Mouse (Mus musculus): ENCODE measurements around the gene Zbtb32. TPM values are rescaled to one million over a fixed set of nuclear protein-coding genes. Genes with fewer than 3 reads are reported as not detected.

Gene Zbtb32
- polyA plus RNA-seq, 1 experiment from 2014 or later: 0.34 TPM

DNA sequence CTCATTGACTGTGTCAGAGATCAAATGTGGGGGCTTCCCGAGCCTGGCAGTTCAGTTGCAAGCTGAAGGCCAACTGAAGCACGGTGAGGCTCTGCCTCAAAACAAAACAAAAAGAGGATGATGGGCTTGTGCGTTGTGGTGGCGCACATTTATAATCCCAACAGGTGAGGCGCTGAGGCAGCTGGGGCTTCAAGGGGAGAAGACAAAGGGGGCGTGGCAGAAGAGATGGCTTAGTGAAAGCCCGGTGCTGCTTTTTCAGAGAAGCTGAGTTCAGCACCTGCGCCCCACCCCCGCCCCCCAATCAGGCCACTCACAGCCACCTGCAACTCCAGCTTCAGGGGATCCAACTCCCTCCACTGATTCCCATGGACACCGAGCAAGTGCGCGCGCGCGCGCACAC is 9.8 kb upstream of the Zbtb32 start:
- DNase-seq (no peak), ATAC-seq (ENCODE audit: low FRiP score, low TSS enrichment) (no peak)
- no peaks in the 10 kb centered on the region for H3K27me3 ChIP-seq (ENCODE audit: control insufficient read depth, insufficient read depth, low read length)
- 50% methylated on average over 16 of the region's 16 CpGs for WGBS
- H3K9ac ChIP-seq (replicated peaks; ENCODE audit: low read length): no peak overlapping the region
- H3K4me3 ChIP-seq (replicated peaks; ENCODE audit: low read depth, low read length): no peak overlapping the region
- H3K9me3 ChIP-seq (ENCODE audit: control insufficient read depth, low read length): no peaks in the 10 kb centered on the region
- H3K4me2 ChIP-seq (ENCODE audit: low read length): no peak overlapping the region
- H3K36me3 ChIP-seq (ENCODE audit: control insufficient read depth, insufficient read depth, low read length): no peaks in the 10 kb centered on the region
- H3K27ac ChIP-seq (replicated peaks; ENCODE audit: low read depth, low read length): no peak overlapping the region
- H3K4me1 ChIP-seq (ENCODE audit: control insufficient read depth, insufficient read depth, low read length): no peaks in the 10 kb centered on the region

DNA sequence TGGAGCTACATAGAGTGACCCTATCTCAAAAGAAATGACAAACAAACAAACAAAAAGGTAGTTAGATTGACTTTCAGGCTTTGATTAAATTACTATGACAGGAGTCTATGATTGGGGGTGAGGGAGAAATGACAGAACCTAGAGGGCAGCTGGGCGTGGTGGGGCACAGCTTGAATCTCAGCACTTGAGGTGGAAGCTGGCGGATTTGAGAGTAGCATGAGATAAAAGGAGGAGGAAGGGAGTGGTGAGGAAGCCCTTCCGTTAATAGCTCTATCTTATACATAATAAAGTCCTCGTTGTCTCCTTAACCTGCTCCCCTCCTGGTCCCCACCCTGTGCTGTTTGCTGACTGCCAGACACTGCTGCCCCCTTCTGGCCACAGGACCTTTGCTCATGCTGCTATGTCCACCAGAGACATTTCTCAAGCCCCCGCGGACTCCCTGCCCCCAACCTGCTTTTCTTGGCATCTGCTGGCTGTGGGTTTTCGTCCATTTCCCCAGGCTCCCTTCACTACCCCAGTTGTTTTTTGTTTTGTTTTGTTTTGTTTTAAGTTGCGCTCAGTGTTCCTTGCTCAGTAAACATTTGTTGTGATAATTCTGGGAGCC is 9.1 kb upstream of the Zbtb32 start:
- no peaks in the 10 kb centered on the region for H3K4me1 ChIP-seq (ENCODE audit: control insufficient read depth, insufficient read depth, low read length)
- H3K4me2 ChIP-seq (ENCODE audit: low read length): no peak overlapping the region
- H3K9me3 ChIP-seq (ENCODE audit: control insufficient read depth, low read length): no peaks in the 10 kb centered on the region
- no peaks in the 10 kb centered on the region for H3K36me3 ChIP-seq (ENCODE audit: control insufficient read depth, insufficient read depth, low read length)
- no peak overlapping the region for H3K9ac ChIP-seq (replicated peaks; ENCODE audit: low read length)
- no peak overlapping the region for H3K4me3 ChIP-seq (replicated peaks; ENCODE audit: low read depth, low read length)
- 28% methylated on average over 8 of the region's 8 CpGs for WGBS
- DNase-seq: peak; percentile 63
- no peak overlapping the region for H3K27ac ChIP-seq (replicated peaks; ENCODE audit: low read depth, low read length)
- no peaks in the 10 kb centered on the region for H3K27me3 ChIP-seq (ENCODE audit: control insufficient read depth, insufficient read depth, low read length)
- no peak; the same call in 1 of the 2 replicates for ATAC-seq (ENCODE audit: low FRiP score, low TSS enrichment)

DNA sequence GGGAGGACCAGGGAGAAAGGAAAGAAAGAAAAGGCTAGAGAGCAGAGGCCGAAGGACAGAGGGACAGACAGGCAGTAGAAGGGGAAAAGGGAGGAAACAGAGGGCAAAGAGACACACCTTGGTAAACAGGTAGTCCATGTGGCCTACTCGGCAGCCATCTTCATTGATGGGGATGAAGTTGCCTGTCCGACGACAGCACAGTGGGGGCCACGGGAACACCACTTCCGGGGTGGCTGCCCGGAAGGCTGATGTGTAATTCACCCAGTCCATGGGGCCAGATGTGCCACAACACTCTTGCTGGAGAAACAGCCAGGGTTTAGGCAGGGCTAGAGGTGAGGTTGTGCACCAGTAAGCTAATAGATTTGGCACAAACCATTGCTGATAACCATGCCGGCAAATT is 6.2 kb upstream of the Zbtb32 start:
- DNase-seq (no peak), ATAC-seq (ENCODE audit: low FRiP score, low TSS enrichment) (no peak)
- Histone ChIP-seq H3K4me1 (ENCODE audit: control insufficient read depth, insufficient read depth, low read length) (no peaks in the 10 kb centered on the region), H3K36me3 (ENCODE audit: control insufficient read depth, insufficient read depth, low read length) (no peaks in the 10 kb centered on the region), H3K27ac (replicated peaks; ENCODE audit: low read depth, low read length) (no peak overlapping the region), H3K9me3 (ENCODE audit: control insufficient read depth, low read length) (no peaks in the 10 kb centered on the region), H3K9ac (replicated peaks; ENCODE audit: low read length) (no peak overlapping the region), H3K4me2 (ENCODE audit: low read length) (no peak overlapping the region), H3K27me3 (ENCODE audit: control insufficient read depth, insufficient read depth, low read length) (no peaks in the 10 kb centered on the region), H3K4me3 (replicated peaks; ENCODE audit: low read depth, low read length) (no peak overlapping the region)
- 87% methylated on average over 8 of the region's 8 CpGs for WGBS

DNA sequence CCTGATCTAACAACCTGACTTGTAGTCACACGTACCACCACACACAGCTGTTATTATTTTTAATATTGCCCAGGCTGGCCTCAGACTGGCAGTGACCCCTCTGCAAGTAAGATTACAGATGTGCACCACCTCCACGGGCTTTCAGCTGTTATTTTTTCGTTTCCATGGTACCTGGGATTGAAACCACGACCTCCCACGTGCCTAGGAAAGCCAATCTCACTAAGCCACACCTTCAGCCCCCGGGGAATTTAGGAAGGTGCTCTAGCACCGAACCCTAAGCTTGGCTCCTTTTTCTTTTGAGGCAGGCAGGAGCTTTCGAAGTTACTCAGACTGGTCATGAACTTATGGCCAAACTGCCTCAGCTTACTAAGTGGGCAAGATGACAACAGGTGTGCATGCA is 5.7 kb upstream of the Zbtb32 start:
- DNase-seq (no peak), ATAC-seq (ENCODE audit: low FRiP score, low TSS enrichment) (no peak)
- Histone ChIP-seq H3K9ac (replicated peaks; ENCODE audit: low read length) (no peak overlapping the region), H3K4me1 (ENCODE audit: control insufficient read depth, insufficient read depth, low read length) (0 out of 2 replicates have a peak, but pooled peaks cover 3% of the 10 kb centered on the region), H3K9me3 (ENCODE audit: control insufficient read depth, low read length) (no peaks in the 10 kb centered on the region), H3K27me3 (ENCODE audit: control insufficient read depth, insufficient read depth, low read length) (no peaks in the 10 kb centered on the region), H3K4me3 (replicated peaks; ENCODE audit: low read depth, low read length) (no peak overlapping the region), H3K4me2 (ENCODE audit: low read length) (no peak overlapping the region), H3K36me3 (ENCODE audit: control insufficient read depth, insufficient read depth, low read length) (no peaks in the 10 kb centered on the region), H3K27ac (replicated peaks; ENCODE audit: low read depth, low read length) (no peak overlapping the region)
- 64% methylated on average over 8 of the region's 8 CpGs for WGBS

DNA sequence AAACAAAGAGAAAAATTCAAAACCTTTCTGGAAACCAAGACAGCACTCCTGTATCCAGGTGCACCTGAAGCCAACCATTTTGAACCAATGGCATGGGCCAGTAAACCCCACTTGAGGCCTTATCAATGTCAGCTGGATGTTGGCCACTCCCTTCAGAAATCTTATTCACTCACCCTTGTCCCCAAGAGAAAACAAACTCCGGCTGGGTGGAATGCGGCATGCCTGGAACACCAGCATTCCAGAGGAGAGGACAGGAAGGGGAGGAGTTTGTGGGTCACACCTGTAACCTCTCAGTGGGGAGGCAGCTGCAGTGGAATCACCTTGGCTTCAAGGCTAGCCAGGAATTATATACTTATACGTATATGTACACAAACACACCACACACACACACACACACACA is 3.9 kb upstream of the Zbtb32 start:
- H3K27ac ChIP-seq (replicated peaks; ENCODE audit: low read depth, low read length): no peak overlapping the region
- ATAC-seq (ENCODE audit: low FRiP score, low TSS enrichment): no peak
- H3K4me3 ChIP-seq (replicated peaks; ENCODE audit: low read depth, low read length): no peak overlapping the region
- no peak for DNase-seq
- H3K4me1 ChIP-seq (ENCODE audit: control insufficient read depth, insufficient read depth, low read length): 0 out of 2 replicates have a peak, but pooled peaks cover 3% of the 10 kb centered on the region
- no peaks in the 10 kb centered on the region for H3K9me3 ChIP-seq (ENCODE audit: control insufficient read depth, low read length)
- no peaks in the 10 kb centered on the region for H3K27me3 ChIP-seq (ENCODE audit: control insufficient read depth, insufficient read depth, low read length)
- no peak overlapping the region for H3K9ac ChIP-seq (replicated peaks; ENCODE audit: low read length)
- no peaks in the 10 kb centered on the region for H3K36me3 ChIP-seq (ENCODE audit: control insufficient read depth, insufficient read depth, low read length)
- 66% methylated on average over 3 of the region's 3 CpGs for WGBS
- no peak overlapping the region for H3K4me2 ChIP-seq (ENCODE audit: low read length)

DNA sequence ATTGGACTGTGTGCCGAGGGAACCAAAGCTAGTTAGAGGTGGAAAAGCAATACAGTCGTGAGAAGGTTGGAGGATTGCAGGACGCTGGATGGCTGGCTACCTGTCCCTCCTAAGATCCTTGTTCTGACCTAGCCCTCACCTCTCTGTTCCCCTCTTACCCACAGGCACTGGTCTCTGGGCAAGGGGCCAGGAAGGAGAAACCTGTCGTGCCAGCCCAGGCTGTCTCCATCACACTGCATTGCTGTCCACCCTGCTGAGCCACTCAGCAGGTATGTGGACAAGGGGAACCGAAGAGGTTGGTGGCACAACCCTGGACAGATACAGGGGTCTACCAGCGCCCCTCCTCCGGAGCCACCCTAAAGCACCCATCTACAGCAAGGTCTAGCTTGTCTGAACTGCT is 1.9 kb upstream of the Zbtb32 start:
- no peaks in the 10 kb centered on the region for H3K27me3 ChIP-seq (ENCODE audit: control insufficient read depth, insufficient read depth, low read length)
- no peak overlapping the region; the same call in 1 of the 2 replicates for H3K4me2 ChIP-seq (ENCODE audit: low read length)
- no peaks in the 10 kb centered on the region for H3K9me3 ChIP-seq (ENCODE audit: control insufficient read depth, low read length)
- no peak overlapping the region for H3K27ac ChIP-seq (replicated peaks; ENCODE audit: low read depth, low read length)
- 79% methylated on average over 7 of the region's 7 CpGs for WGBS
- no peaks in the 10 kb centered on the region for H3K36me3 ChIP-seq (ENCODE audit: control insufficient read depth, insufficient read depth, low read length)
- no peak overlapping the region for H3K9ac ChIP-seq (replicated peaks; ENCODE audit: low read length)
- ATAC-seq (ENCODE audit: low FRiP score, low TSS enrichment): no peak
- no peak for DNase-seq
- H3K4me1 ChIP-seq (ENCODE audit: control insufficient read depth, insufficient read depth, low read length): 0 out of 2 replicates have a peak, but pooled peaks cover 3% of the 10 kb centered on the region
- H3K4me3 ChIP-seq (replicated peaks; ENCODE audit: low read depth, low read length): no peak overlapping the region

DNA sequence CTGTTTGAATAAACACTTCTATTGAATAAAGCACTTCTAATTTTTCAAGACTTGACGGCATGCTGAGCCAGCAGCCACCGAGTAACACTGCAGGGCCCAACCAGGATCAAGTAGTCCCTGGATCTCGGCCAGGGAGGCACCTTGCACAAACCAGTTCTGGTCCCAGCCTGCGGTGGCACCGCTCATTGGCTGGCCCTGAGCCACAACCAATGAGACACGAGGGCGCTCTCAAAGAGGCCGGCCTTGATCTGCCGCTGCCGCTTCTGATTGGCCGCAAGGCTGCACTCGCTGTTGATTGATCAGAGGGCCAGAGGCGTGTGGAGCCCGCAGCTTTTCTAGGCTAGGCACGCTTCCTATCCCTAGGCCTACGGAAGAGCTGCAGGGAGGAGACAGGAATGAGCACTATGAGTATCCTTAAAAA is 1.2 kb upstream of the Zbtb32 start:
- H3K27ac ChIP-seq (replicated peaks; ENCODE audit: low read depth, low read length): no peak overlapping the region
- peak overlapping the region; percentile 42 for H3K4me2 ChIP-seq (ENCODE audit: low read length)
- no peaks in the 10 kb centered on the region for H3K36me3 ChIP-seq (ENCODE audit: control insufficient read depth, insufficient read depth, low read length)
- no peaks in the 10 kb centered on the region for H3K9me3 ChIP-seq (ENCODE audit: control insufficient read depth, low read length)
- ATAC-seq (ENCODE audit: low FRiP score, low TSS enrichment) (peak; percentile 97), DNase-seq (peak; percentile 96)
- no peaks in the 10 kb centered on the region for H3K27me3 ChIP-seq (ENCODE audit: control insufficient read depth, insufficient read depth, low read length)
- H3K9ac ChIP-seq (replicated peaks; ENCODE audit: low read length): no peak overlapping the region
- WGBS: under 1% methylated on average over 16 of the region's 16 CpGs
- H3K4me1 ChIP-seq (ENCODE audit: control insufficient read depth, insufficient read depth, low read length): 0 out of 2 replicates have a peak, but pooled peaks cover 3% of the 10 kb centered on the region
- H3K4me3 ChIP-seq (replicated peaks; ENCODE audit: low read depth, low read length): no peak overlapping the region

DNA sequence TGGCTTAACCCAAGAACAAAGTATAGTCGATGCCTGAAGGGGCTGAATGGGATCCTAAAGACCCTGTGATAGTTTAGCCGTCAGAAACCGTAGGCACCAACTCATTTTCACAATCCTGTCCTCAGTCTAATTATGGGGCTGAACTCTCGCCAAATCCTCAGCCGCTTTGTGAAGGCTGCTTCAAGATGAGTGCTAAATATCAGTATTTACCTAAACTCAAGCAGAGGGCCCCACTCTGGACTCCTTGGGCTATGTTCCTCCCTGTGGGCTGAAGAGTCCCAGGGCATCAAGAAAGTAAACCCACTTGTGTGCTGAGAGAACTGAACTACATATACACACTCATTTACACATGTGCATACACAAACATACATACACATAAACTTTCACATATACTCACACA is 1.9 kb downstream of the Zbtb32 start:
- Histone ChIP-seq H3K27me3 (ENCODE audit: control insufficient read depth, insufficient read depth, low read length) (no peaks in the 10 kb centered on the region), H3K36me3 (ENCODE audit: control insufficient read depth, insufficient read depth, low read length) (no peaks in the 10 kb centered on the region), H3K27ac (replicated peaks; ENCODE audit: low read depth, low read length) (no peak overlapping the region), H3K9ac (replicated peaks; ENCODE audit: low read length) (no peak overlapping the region), H3K9me3 (ENCODE audit: control insufficient read depth, low read length) (no peaks in the 10 kb centered on the region), H3K4me2 (ENCODE audit: low read length) (no peak overlapping the region), H3K4me1 (ENCODE audit: control insufficient read depth, insufficient read depth, low read length) (0 out of 2 replicates have a peak, but pooled peaks cover 3% of the 10 kb centered on the region), H3K4me3 (replicated peaks; ENCODE audit: low read depth, low read length) (no peak overlapping the region)
- ATAC-seq (ENCODE audit: low FRiP score, low TSS enrichment): no peak
- DNase-seq: no peak
- 80% methylated on average over 5 of the region's 5 CpGs for WGBS

DNA sequence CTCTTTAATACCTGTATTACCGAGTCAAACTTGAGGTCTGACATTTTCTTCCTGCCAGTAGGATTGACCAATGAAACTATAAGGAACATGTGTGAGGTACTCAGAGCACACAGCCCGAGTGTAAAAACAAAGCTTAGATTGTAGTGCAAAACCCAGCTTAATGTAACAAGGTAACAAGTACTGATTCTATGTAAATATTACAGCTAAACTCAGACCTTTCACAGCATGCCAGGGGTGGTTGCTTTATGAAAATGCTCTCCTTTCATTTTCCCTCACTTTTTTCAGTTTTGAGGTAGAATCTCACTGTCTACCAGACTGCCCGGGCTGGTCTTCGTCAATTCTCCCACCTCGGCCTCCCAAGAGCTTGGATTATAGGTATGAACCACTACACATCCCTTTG is 2.6 kb downstream of the Zbtb32 start:
- WGBS: 83% methylated on average over 5 of the region's 5 CpGs

More for the DNA sequence above, 2.6 kb downstream of the Zbtb32 start:
- no peak for ATAC-seq (ENCODE audit: low FRiP score, low TSS enrichment)
- Histone ChIP-seq H3K27me3 (ENCODE audit: control insufficient read depth, insufficient read depth, low read length) (no peaks in the 10 kb centered on the region), H3K36me3 (ENCODE audit: control insufficient read depth, insufficient read depth, low read length) (no peaks in the 10 kb centered on the region), H3K4me2 (ENCODE audit: low read length) (no peak overlapping the region), H3K4me1 (ENCODE audit: control insufficient read depth, insufficient read depth, low read length) (0 out of 2 replicates have a peak, but pooled peaks cover 3% of the 10 kb centered on the region), H3K9me3 (ENCODE audit: control insufficient read depth, low read length) (no peaks in the 10 kb centered on the region), H3K9ac (replicated peaks; ENCODE audit: low read length) (no peak overlapping the region), H3K27ac (replicated peaks; ENCODE audit: low read depth, low read length) (no peak overlapping the region), H3K4me3 (replicated peaks; ENCODE audit: low read depth, low read length) (no peak overlapping the region)
- DNase-seq: no peak

Data from midbrain, embryonic 14.5 days (tissue).